Mouse (Mus musculus) embryonic facial prominence, embryonic 13.5 days (tissue): ENCODE results near the gene Prickle3. TPM values are rescaled to one million over a fixed set of nuclear protein-coding genes. Genes with fewer than 3 reads are reported as not detected.

Experiments
- ATAC-seq: fragments of 200-750 bp; cut with Nextera tagmentation; 2 replicates; pipeline ENCODE4 v1.8.0; 2017; ENCODE audit warnings: low read depth; ENCODE audit not compliant: insufficient number of reproducible peaks, insufficient read depth, low FRiP score, low TSS enrichment
- H3K27ac ChIP-seq: fragments of 300-500 bp; sonication (generic); 2 replicates; pipeline ENCODE4 v1.5.1; 2015; ENCODE audit warnings: moderate library complexity, mild to moderate bottlenecking, inconsistent platforms
- H3K27me3 ChIP-seq: fragments of 300-500 bp; sonication (generic); 2 replicates; pipeline ENCODE4 v1.6.1; 2015; ENCODE audit warnings: mild to moderate bottlenecking, inconsistent platforms
- H3K36me3 ChIP-seq: fragments of 300-500 bp; sonication (generic); 2 replicates; pipeline ENCODE4 v1.6.1; 2015; ENCODE audit warnings: mild to moderate bottlenecking, inconsistent platforms
- H3K4me1 ChIP-seq: fragments of 300-500 bp; sonication (generic); 2 replicates; pipeline ENCODE4 v1.6.1; 2015; ENCODE audit warnings: inconsistent platforms
- H3K4me2 ChIP-seq: fragments of 300-500 bp; sonication (generic); 2 replicates; pipeline ENCODE4 v1.6.1; 2015; ENCODE audit warnings: moderate library complexity, mild to moderate bottlenecking, inconsistent platforms
- H3K4me3 ChIP-seq: fragments of 300-500 bp; sonication (generic); 2 replicates; pipeline ENCODE4 v1.5.1; 2015; ENCODE audit warnings: mild to moderate bottlenecking, inconsistent platforms
- H3K9ac ChIP-seq: fragments of 300-500 bp; sonication (generic); 2 replicates; pipeline ENCODE4 v1.6.1; 2015; ENCODE audit warnings: mild to moderate bottlenecking, inconsistent platforms
- H3K9me3 ChIP-seq: fragments of 300-500 bp; sonication (generic); 2 replicates; pipeline ENCODE4 v1.6.1; 2016; ENCODE audit warnings: inconsistent platforms
- WGBS: fragments of 180-500 bp; shearing (Covaris S2); methylation state at CpG from one replicate; pipeline ENCODE4 v1.1.7; 2015; ENCODE audit warnings: mixed read lengths; 5-methylcytosine and 5-hydroxymethylcytosine counted together
- polyA plus RNA-seq: library from polyadenylated mRNA; unstranded; fragments of >200 nt; fragmentation: Nextera tagmentation; extraction: Ambion mirVana; gene quantifications from 2 replicates; pipeline ENCODE4 v1.2.1, GENCODE M21; 2015

The Prickle3 gene
- polyA plus RNA-seq, 1 experiment from 2014 or later: 11.8 TPM

DNA sequence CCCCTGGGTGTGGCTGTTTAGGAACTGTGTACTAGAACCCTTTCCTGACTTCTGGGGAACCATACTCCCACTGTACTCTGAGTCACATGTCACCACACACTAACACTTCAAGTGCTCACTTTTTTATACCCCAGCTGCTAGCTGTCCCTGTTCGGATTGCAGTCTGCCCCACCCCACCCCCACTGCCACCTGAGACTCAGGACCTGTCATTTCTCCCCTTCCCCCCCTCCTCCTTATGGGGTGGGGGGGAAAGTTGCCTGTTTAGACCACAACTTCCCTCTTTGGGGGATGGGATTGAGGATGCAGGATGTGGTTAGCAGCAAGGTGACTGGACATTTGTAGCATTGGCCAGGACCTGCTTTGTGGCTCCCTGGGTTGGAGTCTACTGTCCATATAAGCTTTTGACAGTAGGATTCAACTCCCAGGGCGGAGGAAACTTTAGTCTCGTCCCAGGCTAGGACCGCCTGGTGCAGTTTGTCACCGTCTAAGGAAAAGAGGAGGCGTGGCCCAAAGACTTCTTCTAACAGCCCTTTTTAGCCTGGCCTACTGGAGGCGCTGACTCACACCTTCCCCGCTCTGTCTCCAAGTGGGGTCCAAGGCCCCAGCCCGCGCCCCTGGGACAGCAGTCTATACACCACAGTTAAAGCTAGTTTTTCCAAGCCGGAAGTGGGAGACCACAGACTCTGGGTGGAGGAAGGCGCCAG lies 16.7 kb downstream of the Prickle3 start:
- Histone ChIP-seq H3K27me3 (no peaks in the 10 kb centered on the region), H3K4me2 (peak overlapping the region; percentile 56), H3K9ac (no peak overlapping the region), H3K36me3 (no peaks in the 10 kb centered on the region), H3K4me1 (no peaks in the 10 kb centered on the region), H3K4me3 (peak overlapping the region; percentile 31; the same call in 1 of the 2 replicates), H3K9me3 (no peaks in the 10 kb centered on the region), H3K27ac (peak overlapping the region; percentile 81)
- 45% methylated on average over 12 of the region's 12 CpGs for WGBS
- ATAC-seq: peak; percentile 43; the same call in 1 of the 2 replicates

DNA sequence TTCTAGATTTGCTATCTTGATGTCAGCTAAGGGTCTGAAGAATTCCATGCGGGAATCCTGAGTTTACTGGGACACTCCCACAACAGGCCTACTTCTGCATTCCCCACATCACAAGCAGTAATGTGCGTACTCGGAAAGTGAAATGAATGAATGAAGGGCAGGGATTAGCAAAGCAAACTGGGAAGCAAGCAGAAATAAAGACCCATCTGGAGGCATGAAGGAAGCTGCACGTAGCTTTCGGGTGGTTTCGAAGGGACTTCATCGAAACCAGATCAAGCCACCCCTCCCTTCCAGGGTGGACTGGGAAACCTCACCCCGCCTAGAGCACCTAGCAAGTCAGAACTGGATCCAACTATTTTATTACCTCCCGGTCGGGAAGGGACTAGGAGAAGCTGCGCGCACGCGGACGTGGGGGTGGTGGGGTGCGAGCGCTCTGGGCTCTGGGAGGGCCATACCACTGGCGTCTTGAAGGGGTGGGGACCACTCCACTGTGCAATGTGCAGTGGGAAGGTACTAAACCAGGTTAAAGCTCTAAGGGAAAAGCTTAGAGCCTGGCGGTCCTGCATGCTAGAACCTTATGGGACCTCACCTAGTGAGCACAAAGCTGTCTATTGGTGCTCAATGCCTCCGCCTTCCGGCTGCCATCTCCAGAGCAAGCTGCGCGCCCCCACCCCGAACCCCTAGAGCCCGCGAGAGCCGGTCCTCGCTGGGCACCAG lies 17.4 kb downstream of the Prickle3 start:
- no peaks in the 10 kb centered on the region for H3K4me1 ChIP-seq
- no peaks in the 10 kb centered on the region for H3K36me3 ChIP-seq
- WGBS: 33% methylated on average over 28 of the region's 28 CpGs
- peak overlapping the region; percentile 56 for H3K4me2 ChIP-seq
- H3K4me3 ChIP-seq: peak overlapping the region; percentile 31
- no peak; the same call in 1 of the 2 replicates for ATAC-seq
- H3K27ac ChIP-seq: peak overlapping the region; percentile 81
- H3K27me3 ChIP-seq: no peaks in the 10 kb centered on the region
- peak overlapping the region; percentile 40; the same call in 1 of the 2 replicates for H3K9ac ChIP-seq
- no peaks in the 10 kb centered on the region for H3K9me3 ChIP-seq

DNA sequence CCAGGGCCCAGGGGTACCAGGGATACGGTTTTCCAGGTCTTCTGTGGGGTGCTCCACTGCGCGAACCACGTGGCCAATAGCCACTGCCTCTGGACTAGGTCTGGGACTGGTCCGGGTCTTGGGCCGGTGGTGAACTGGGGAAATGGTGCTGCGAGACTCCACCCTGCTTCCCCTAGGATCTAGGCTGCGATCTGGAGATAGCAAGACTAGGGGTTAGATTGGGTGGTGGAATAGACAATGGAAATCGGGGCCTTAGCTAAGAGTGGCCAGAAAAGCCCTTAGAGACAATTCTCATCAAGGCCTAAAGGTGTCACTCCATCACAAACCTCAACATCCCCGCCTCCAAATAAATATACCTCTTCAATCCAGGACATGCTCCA lies 17.9 kb downstream of the Prickle3 start:
- Histone ChIP-seq H3K9me3 (no peaks in the 10 kb centered on the region), H3K36me3 (no peaks in the 10 kb centered on the region), H3K9ac (peak overlapping the region; percentile 40; the same call in 1 of the 2 replicates), H3K4me3 (peak overlapping the region; percentile 31), H3K4me2 (peak overlapping the region; percentile 56), H3K27ac (peak overlapping the region; percentile 81), H3K4me1 (no peaks in the 10 kb centered on the region), H3K27me3 (no peaks in the 10 kb centered on the region)
- ATAC-seq: no peak
- WGBS: 39% methylated on average over 10 of the region's 10 CpGs

DNA sequence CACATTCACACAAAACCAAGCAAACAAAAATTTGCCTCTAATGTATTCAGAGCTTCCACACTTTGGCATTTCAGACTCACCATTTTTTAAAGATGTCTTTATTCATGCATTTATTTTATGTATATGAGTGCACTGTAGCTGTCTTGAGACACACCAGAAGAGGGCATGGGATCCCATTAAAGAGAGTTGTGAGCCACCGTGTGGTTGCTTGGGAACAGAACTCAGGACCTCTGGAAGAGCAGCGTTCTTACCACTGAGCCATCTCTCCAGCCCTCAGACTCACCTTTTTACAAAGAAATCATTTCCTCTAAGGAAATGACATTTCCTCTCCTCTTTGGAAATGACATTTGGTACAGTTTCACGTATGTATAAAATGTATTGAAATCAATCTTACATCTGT lies 21.9 kb downstream of the Prickle3 start:
- Histone ChIP-seq H3K9me3 (no peaks in the 10 kb centered on the region), H3K27ac (no peak overlapping the region), H3K4me3 (no peak overlapping the region), H3K4me2 (no peak overlapping the region; the same call in 1 of the 2 replicates), H3K4me1 (no peaks in the 10 kb centered on the region), H3K36me3 (no peaks in the 10 kb centered on the region), H3K27me3 (no peaks in the 10 kb centered on the region), H3K9ac (no peak overlapping the region)
- no peak for ATAC-seq
- 49% methylated on average over 3 of the region's 3 CpGs for WGBS

DNA sequence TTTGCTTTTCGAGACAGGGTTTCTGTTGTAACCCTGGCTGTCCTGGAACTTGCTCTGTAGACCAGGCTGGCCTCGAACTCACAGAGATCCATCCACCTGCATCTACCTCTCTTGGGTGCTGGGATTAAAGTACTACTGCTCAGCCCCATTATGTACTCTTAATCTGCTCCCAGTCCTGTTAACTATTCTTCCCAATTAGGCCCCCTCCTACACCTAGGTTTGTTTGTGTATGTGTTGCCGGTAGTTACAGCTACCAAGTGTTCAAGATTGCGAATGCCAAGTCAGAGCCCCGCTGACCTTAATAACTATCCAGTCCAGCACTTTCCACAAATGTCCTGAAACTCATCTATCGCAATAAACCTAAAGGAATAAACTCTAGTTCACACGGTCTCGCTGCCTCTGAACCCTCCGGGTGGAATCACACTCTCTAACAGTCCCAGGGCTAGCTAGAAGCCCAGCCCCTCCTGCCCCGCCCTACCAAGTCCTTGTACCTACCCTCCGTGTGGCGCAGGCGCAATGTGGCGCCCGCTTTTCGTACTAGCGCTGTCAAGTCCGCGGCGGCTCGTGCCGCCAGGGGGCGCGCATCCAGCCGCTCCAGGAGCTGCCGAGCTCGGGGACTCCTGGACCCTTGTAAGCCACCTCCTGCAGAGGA lies 22.5 kb downstream of the Prickle3 start:
- ATAC-seq: peak; percentile 83
- Histone ChIP-seq H3K9ac (0 out of 2 replicates have a peak overlapping the region, but pooled peaks have one; percentile 49), H3K4me1 (no peaks in the 10 kb centered on the region), H3K36me3 (no peaks in the 10 kb centered on the region), H3K27me3 (no peaks in the 10 kb centered on the region), H3K4me2 (peak overlapping the region; percentile 54), H3K4me3 (peak overlapping the region; percentile 33), H3K27ac (no peak overlapping the region), H3K9me3 (no peaks in the 10 kb centered on the region)
- WGBS: 20% methylated on average over 27 of the region's 27 CpGs

DNA sequence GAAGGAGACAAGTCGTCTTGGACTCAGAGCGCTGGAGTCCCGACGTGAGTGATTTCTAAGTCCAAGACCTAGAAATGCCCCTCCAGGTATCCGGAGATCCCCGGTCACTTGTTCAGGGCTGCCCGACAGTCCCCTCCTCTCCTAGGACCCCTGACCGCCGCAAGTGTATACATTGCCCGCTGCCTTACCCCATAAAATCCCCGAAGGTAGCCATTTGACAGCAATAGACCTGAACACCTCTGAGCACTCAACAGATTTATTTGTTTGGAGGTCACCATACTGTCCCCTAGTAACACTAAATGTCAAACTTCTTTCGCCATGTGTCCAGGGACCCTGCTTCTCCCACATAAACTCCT lies 23.0 kb downstream of the Prickle3 start:
- Histone ChIP-seq H3K4me3 (peak overlapping the region; percentile 33), H3K36me3 (no peaks in the 10 kb centered on the region), H3K4me1 (no peaks in the 10 kb centered on the region), H3K27me3 (no peaks in the 10 kb centered on the region), H3K27ac (no peak overlapping the region), H3K4me2 (peak overlapping the region; percentile 54), H3K9ac (0 out of 2 replicates have a peak overlapping the region, but pooled peaks have one; percentile 49), H3K9me3 (no peaks in the 10 kb centered on the region)
- WGBS: 20% methylated on average over 12 of the region's 12 CpGs
- ATAC-seq: no peak

DNA sequence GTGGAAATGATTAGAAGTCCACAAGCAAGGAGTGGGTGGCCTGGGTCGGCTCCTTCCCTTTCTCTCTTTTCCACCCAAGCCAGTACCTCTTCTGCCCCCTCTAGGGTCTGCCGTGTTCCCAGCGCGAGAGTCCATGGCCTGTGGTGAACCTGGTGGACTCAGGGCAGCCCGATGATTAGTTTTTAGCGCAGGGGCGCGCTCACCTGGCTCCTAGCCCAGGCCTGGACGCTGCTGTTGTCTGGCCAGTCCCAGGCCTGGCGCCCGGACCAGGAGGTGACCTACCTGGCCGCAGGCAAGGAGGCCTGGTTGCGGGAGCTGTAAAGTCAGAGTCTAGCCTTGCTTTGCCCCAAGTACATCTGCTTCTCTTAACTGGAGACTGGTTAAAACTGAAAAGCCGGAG lies 23.8 kb downstream of the Prickle3 start, which contains the start of gene Magix:
TSS of gene Magix (minus strand) at position 388 of the 400 bp plus-strand sequence.
- Histone ChIP-seq H3K4me1 (no peaks in the 10 kb centered on the region), H3K27me3 (no peaks in the 10 kb centered on the region), H3K9ac (0 out of 2 replicates have a peak within 1 kb of the TSS, but pooled peaks have one; percentile 49), H3K4me2 (peak within 1 kb of the TSS; percentile 54), H3K4me3 (peak within 1 kb of the TSS; percentile 33), H3K27ac (no peak within 1 kb of the TSS), H3K9me3 (no peaks in the 10 kb centered on the region), H3K36me3 (no peaks in the 10 kb centered on the region)
- no peak for ATAC-seq
- 61% methylated on average over 14 of the region's 14 CpGs for WGBS

DNA sequence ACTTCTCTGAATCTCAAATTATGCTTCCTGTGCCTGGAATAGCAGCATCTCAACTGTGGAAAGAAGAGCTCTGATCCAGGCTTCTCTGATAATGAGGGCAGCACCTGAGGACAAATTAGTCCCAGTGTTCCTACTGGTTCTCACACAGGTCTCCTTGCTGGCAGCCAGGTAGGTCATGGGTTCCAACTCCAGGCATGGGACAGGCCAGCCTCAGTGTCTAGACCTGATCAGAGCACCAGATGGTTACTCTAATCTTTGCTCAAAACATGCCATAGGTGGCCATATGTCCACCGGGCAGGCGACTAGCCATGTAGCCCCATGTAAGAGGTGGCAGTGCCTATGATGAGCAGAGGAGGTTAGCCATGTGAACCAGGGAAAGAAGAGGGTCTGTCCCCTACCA lies 31.3 kb downstream of the Prickle3 start:
- 95% methylated on average over 2 of the region's 2 CpGs for WGBS
- no peaks in the 10 kb centered on the region for H3K27me3 ChIP-seq
- ATAC-seq: no peak

DNA sequence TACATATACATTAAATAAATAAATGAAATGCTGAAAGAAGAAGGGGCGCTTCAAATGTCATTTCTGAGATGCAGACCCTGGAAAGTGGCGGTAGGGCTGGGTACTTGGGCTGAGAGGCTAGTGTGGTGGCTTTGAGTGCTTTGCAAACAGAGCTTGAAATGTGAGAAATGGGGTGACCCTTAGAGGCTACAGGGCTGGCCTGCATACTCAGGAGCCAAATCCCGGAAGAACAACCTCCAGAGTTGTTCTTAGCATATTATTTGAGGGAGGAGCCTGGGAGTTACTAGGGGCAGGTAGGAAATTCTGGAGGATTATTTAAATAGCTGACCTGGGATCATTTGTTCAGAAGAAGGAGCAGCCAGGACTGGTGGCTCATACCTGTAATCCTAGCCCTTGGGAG lies 33.4 kb downstream of the Prickle3 start:
- no peak for ATAC-seq
- WGBS: 49% methylated on average over 3 of the region's 3 CpGs
- no peak overlapping the region for H3K4me3 ChIP-seq
- no peaks in the 10 kb centered on the region for H3K4me1 ChIP-seq
- H3K9me3 ChIP-seq: no peaks in the 10 kb centered on the region
- H3K4me2 ChIP-seq: no peak overlapping the region
- no peak overlapping the region for H3K9ac ChIP-seq
- no peaks in the 10 kb centered on the region for H3K36me3 ChIP-seq
- no peaks in the 10 kb centered on the region for H3K27me3 ChIP-seq
- H3K27ac ChIP-seq: no peak overlapping the region

More for the DNA sequence above, 31.3 kb downstream of the Prickle3 start:
- Histone ChIP-seq H3K9me3 (no peaks in the 10 kb centered on the region), H3K9ac (no peak overlapping the region), H3K4me2 (no peak overlapping the region), H3K4me1 (no peaks in the 10 kb centered on the region), H3K36me3 (no peaks in the 10 kb centered on the region), H3K27ac (no peak overlapping the region), H3K4me3 (no peak overlapping the region)

DNA sequence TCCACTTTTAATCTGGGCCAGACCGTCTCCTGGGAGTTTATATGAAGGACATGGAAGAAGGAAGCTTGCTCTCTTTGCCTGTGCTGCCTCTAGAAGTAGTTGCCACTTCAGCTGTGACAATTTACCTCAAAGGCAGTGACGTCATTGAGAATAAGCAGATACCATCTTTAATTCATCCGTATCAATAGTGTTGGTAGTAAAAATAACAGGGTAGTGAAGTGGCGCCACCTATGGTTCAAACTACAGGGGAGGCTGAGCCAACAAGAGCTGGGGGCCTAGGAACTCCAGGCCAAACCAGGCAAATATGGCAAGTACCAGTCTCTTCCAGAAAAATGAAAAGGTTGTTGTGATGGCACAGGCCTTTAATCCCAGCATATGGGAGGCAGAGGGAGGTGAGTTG lies 35.8 kb downstream of the Prickle3 start:
- Histone ChIP-seq H3K9me3 (no peaks in the 10 kb centered on the region), H3K4me1 (no peaks in the 10 kb centered on the region), H3K27ac (no peak overlapping the region), H3K9ac (no peak overlapping the region), H3K27me3 (no peaks in the 10 kb centered on the region), H3K4me2 (no peak overlapping the region), H3K4me3 (no peak overlapping the region), H3K36me3 (no peaks in the 10 kb centered on the region)
- 40% methylated on average over 4 of the region's 4 CpGs for WGBS
- ATAC-seq: no peak

DNA sequence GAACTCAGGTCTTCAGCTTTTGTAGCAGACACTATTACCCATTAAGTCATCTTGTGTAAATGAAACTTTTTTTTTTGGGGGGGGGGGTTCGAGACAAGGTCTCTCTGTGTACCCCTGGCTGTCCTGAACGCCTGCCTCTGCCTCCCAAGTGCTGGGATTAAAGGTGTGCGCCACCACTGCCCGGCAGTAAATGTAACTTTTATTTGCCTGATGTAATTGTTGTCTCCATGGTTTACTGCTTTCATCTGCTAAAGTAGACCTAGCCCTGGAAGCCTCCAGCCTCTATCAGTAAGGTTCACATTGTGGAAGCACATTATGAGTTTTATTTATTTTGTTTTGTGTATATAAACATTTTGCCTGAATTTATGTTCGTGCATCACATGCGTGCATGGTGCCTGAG lies 39.5 kb downstream of the Prickle3 start:
- no peak overlapping the region for H3K27ac ChIP-seq
- H3K4me3 ChIP-seq: peak overlapping the region; percentile 58; the same call in 1 of the 2 replicates
- H3K36me3 ChIP-seq: peaks cover 2% of the 10 kb centered on the region; the same call in 1 of the 2 replicates
- H3K9ac ChIP-seq: no peak overlapping the region
- H3K4me1 ChIP-seq: peaks cover 5% of the 10 kb centered on the region; the same call in 1 of the 2 replicates
- H3K4me2 ChIP-seq: peak overlapping the region; percentile 46
- no peaks in the 10 kb centered on the region for H3K9me3 ChIP-seq
- no peak for ATAC-seq
- no peaks in the 10 kb centered on the region for H3K27me3 ChIP-seq
- 43% methylated on average over 6 of the region's 6 CpGs for WGBS
